Comparison of ENCODE assay signal across 27 mouse cellular contexts in genomic region chr11:20472336-20472735, GRCm38 (mm10).
DNase-seq lines count a peak whose midpoint lies in the region; ATAC-seq lines count a peak whose summit lies in the region.
"Had no signal": no experiment of that assay in that cellular context is flagged by ENCODE, and none has a peak within 500 bp of the region (broad histone marks: within the 10 kb centered on the region; RNA-seq: fewer than 3 reads in every experiment).

No protein-coding gene starts in this region.

- H3K36me3 ChIP-seq in kidney, embryonic 15.5 days, result no peaks in the 10 kb centered on the region
- no peaks in the 10 kb centered on the region for H3K36me3 ChIP-seq in midbrain, embryonic 11.5 days (ENCODE audit: control insufficient read depth, insufficient read depth, low read length)
- H3K36me3 ChIP-seq: heart, embryonic 15.5 days; hindbrain, embryonic 12.5 days; limb, embryonic 12.5 days; lung, embryonic 15.5 days; midbrain, embryonic 10.5 days; stomach, embryonic 15.5 days had no signal

- no peak overlapping the region for H3K4me2 ChIP-seq in kidney, embryonic 15.5 days
- H3K4me2 ChIP-seq in midbrain, embryonic 11.5 days, result no peak overlapping the region
- H3K4me2 ChIP-seq: heart, embryonic 15.5 days; hindbrain, embryonic 12.5 days; limb, embryonic 12.5 days; lung, embryonic 15.5 days; stomach, embryonic 15.5 days had no signal

- no peak overlapping the region for H3K4me3 ChIP-seq in kidney, embryonic 15.5 days (replicated peaks)
- H3K4me3 ChIP-seq in midbrain, embryonic 11.5 days (ENCODE audit: low read depth, low read length), result no peak overlapping the region
- H3K4me3 ChIP-seq: erythroblast, embryonic 14.5 days; gastrocnemius, adult 2 months; heart, embryonic 15.5 days; hindbrain, embryonic 12.5 days; left cerebral cortex, adult 2 months; limb, embryonic 12.5 days; lung, embryonic 15.5 days; midbrain, embryonic 10.5 days; stomach, embryonic 15.5 days had no signal

- H3K27ac ChIP-seq in kidney, embryonic 15.5 days, result no peak overlapping the region
- no peak overlapping the region for H3K27ac ChIP-seq in midbrain, embryonic 11.5 days (ENCODE audit: low read depth, low read length)
- H3K27ac ChIP-seq: gastrocnemius, adult 2 months; heart, embryonic 15.5 days; hindbrain, embryonic 12.5 days; left cerebral cortex, adult 2 months; limb, embryonic 12.5 days; liver, embryonic 14.5 days; lung, embryonic 15.5 days; midbrain, embryonic 10.5 days; stomach, embryonic 15.5 days had no signal

- H3K9me3 ChIP-seq in kidney, embryonic 15.5 days (replicated peaks), result no peaks in the 10 kb centered on the region
- no peaks in the 10 kb centered on the region for H3K9me3 ChIP-seq in midbrain, embryonic 11.5 days (ENCODE audit: control insufficient read depth, low read length)
- H3K9me3 ChIP-seq: heart, embryonic 15.5 days; hindbrain, embryonic 12.5 days; limb, embryonic 12.5 days; lung, embryonic 15.5 days; midbrain, embryonic 10.5 days; stomach, embryonic 15.5 days had no signal

- no peak for ATAC-seq in kidney, embryonic 15.5 days (replicated peaks; ENCODE audit: low FRiP score)
- no peak for ATAC-seq in midbrain, embryonic 11.5 days (ENCODE audit: low FRiP score)
- ATAC-seq: activated CD4-positive, CD25-positive, alpha-beta regulatory T cell, adult 4 months; forebrain, embryonic 16.5 days; intestine, embryonic 16.5 days; midbrain, embryonic 16.5 days had no signal

- peaks cover 16% of the 10 kb centered on the region for H3K4me1 ChIP-seq in kidney, embryonic 15.5 days
- peaks cover 2% of the 10 kb centered on the region for H3K4me1 ChIP-seq in midbrain, embryonic 11.5 days (ENCODE audit: control insufficient read depth, insufficient read depth, low read length)

- H3K27me3 ChIP-seq in kidney, embryonic 15.5 days, result no peaks in the 10 kb centered on the region
- H3K27me3 ChIP-seq in midbrain, embryonic 11.5 days (ENCODE audit: control insufficient read depth, insufficient read depth, low read length), result no peaks in the 10 kb centered on the region
- H3K27me3 ChIP-seq: CH12.LX; heart, embryonic 15.5 days; hindbrain, embryonic 12.5 days; limb, embryonic 12.5 days; lung, embryonic 15.5 days; stomach, embryonic 15.5 days had no signal

- peak; percentile 32 to 53 for DNase-seq in adrenal gland, adult (ENCODE audit: inconsistent age in 2 of 2, low spot score in 1 of 2)
- no peak for DNase-seq in adrenal gland, adult 8-10 months
- peak; percentile 35 for DNase-seq in kidney, adult 11 months
- no peak for DNase-seq in kidney, postnatal 4 days
- DNase-seq in kidney, postnatal 25 days, result peak; percentile 60 to 77
- DNase-seq in adrenal gland, postnatal 25 days, result peak; percentile 20
- DNase-seq in midbrain, embryonic 11.5 days (ENCODE audit: low spot score, missing footprints), result no peak
- DNase-seq: cerebellum, adult 18-20 months; cerebellum, postnatal 10 days; gastrocnemius, adult 2 months; gastrocnemius, postnatal 36 days; right cerebral cortex, postnatal 25 days had no signal

- H3K9ac ChIP-seq in kidney, embryonic 15.5 days, result no peak overlapping the region
- no peak overlapping the region for H3K9ac ChIP-seq in midbrain, embryonic 11.5 days (ENCODE audit: low read length)
- H3K9ac ChIP-seq: heart, embryonic 15.5 days; hindbrain, embryonic 12.5 days; limb, embryonic 12.5 days; liver, embryonic 14.5 days; lung, embryonic 15.5 days; stomach, embryonic 15.5 days had no signal

- 60% methylated on average over 1 of the region's 1 CpGs for WGBS in kidney, embryonic 15.5 days
- WGBS in midbrain, embryonic 11.5 days, result 82% methylated on average over 1 of the region's 1 CpGs

Comparison
In these comparisons a context has a peak if more than half of its experiments do, and no peak if none do; other contexts are left out.
1. DNase-seq: peak in adrenal gland, adult (2 of 2), kidney, adult 11 months (single experiment), kidney, postnatal 25 days (2 of 2) and adrenal gland, postnatal 25 days (single experiment); none in adrenal gland, adult 8-10 months (single experiment), kidney, postnatal 4 days (0 of 2) and midbrain, embryonic 11.5 days (single experiment).